Mouse (Mus musculus): Measurements from ENCODE around the gene Serpina3a. TPM values are rescaled to one million over a fixed set of nuclear protein-coding genes. Genes with fewer than 3 reads are reported as not detected.

Gene Serpina3a
- total and polyA plus RNA-seq, 2 experiments from 2014 or later: not detected

DNA sequence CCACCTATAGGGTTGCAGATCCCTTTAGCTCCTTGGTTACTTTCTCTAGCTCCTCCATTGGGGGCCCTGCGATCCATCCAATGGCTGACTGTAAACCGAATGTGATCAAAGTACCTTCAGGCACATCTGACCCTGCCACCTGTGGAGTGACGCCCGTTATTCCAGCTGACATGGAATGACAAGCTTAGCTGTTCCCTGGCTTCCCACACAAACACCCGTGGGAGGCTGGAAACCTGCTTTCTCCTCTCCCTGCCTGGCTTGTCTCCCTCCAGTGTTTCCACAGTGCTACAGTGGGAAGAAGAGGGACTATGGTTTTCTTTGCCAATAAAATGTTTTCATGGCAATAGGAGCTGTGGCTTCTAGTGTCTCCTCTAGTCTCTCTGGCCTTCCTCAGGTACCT, 40.2 kb upstream of the Serpina3a start:
- WGBS: 57% methylated on average over 5 of the region's 5 CpGs
- H3K9ac ChIP-seq (replicated peaks; ENCODE audit: low read length): no peak overlapping the region
- no peaks in the 10 kb centered on the region for H3K4me1 ChIP-seq (ENCODE audit: insufficient read depth, low read length)
- TF ChIP-seq CTCF (IDR thresholded peaks at IDR 0.05; ENCODE audit: low read depth): no peak
- DNase-seq (ENCODE audit: low spot score) (no peak), ATAC-seq (no peak)
- no peak overlapping the region for H3K4me2 ChIP-seq (ENCODE audit: low read depth, low read length)
- H3K36me3 ChIP-seq (ENCODE audit: insufficient read depth, low read length): no peaks in the 10 kb centered on the region
- no peaks in the 10 kb centered on the region for H3K27me3 ChIP-seq (ENCODE audit: insufficient read depth, low read length)
- H3K27ac ChIP-seq: no peak overlapping the region
- no peak overlapping the region for H3K4me3 ChIP-seq (ENCODE audit: low read length)
- H3K9me3 ChIP-seq (ENCODE audit: low read length): no peaks in the 10 kb centered on the region

DNA sequence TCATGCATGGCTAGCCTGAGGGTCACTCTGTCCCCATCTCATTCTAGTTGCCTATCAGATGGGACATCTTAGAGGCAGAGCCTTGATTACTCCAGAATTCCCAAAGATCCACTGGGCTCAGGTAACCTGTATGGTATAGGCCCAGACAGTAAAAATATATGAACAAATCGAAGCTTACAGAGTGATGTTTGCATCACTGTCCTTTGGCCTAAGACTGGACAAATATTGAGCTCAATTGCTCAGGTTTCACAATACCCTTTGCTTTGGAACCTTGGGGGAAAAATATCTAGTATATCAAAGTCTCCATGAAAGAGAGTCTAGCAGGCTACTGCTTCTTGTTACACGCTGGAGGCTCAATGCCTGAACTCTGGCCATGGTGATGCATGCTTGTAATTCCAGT, 22.4 kb upstream of the Serpina3a start:
- TF ChIP-seq CTCF (IDR thresholded peaks at IDR 0.05; ENCODE audit: low read depth): no peak
- Histone ChIP-seq H3K27me3 (ENCODE audit: insufficient read depth, low read length) (no peaks in the 10 kb centered on the region), H3K9ac (replicated peaks; ENCODE audit: low read length) (no peak overlapping the region), H3K4me3 (ENCODE audit: low read length) (no peak overlapping the region), H3K27ac (no peak overlapping the region), H3K4me2 (ENCODE audit: low read depth, low read length) (no peak overlapping the region), H3K36me3 (ENCODE audit: insufficient read depth, low read length) (no peaks in the 10 kb centered on the region), H3K4me1 (ENCODE audit: insufficient read depth, low read length) (no peaks in the 10 kb centered on the region), H3K9me3 (ENCODE audit: low read length) (no peaks in the 10 kb centered on the region)
- no peak for ATAC-seq
- no peak for DNase-seq (ENCODE audit: low spot score)
- 84% methylated on average over 2 of the region's 2 CpGs for WGBS

DNA sequence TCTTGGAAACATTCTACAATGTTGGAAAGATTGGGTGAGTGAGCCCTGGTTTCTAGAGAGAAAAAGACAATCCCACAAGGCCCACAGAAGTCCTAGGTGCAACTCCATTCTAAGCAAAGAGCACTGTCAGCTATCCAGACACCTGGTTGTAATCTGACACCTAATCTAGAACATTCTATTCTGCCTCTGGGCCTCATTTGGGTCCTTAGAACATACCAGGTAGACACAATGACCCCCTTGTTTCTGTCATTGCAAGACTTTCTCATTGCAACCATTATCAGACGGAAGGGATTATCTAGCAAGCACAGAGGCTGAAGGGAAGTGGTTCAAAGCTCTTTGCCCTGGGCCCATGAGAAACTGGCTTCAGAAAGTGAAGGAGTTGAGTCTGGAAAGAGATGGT, 21.2 kb upstream of the Serpina3a start:
- H3K27ac ChIP-seq: no peak overlapping the region
- no peak for TF ChIP-seq CTCF (IDR thresholded peaks at IDR 0.05; ENCODE audit: low read depth)
- H3K4me3 ChIP-seq (ENCODE audit: low read length): no peak overlapping the region
- H3K9ac ChIP-seq (replicated peaks; ENCODE audit: low read length): no peak overlapping the region
- H3K9me3 ChIP-seq (ENCODE audit: low read length): no peaks in the 10 kb centered on the region
- no peak overlapping the region for H3K4me2 ChIP-seq (ENCODE audit: low read depth, low read length)
- ATAC-seq: no peak
- 86% methylated on average over 1 of the region's 1 CpGs for WGBS
- no peaks in the 10 kb centered on the region for H3K36me3 ChIP-seq (ENCODE audit: insufficient read depth, low read length)
- no peak for DNase-seq (ENCODE audit: low spot score)
- H3K27me3 ChIP-seq (ENCODE audit: insufficient read depth, low read length): no peaks in the 10 kb centered on the region
- no peaks in the 10 kb centered on the region for H3K4me1 ChIP-seq (ENCODE audit: insufficient read depth, low read length)

DNA sequence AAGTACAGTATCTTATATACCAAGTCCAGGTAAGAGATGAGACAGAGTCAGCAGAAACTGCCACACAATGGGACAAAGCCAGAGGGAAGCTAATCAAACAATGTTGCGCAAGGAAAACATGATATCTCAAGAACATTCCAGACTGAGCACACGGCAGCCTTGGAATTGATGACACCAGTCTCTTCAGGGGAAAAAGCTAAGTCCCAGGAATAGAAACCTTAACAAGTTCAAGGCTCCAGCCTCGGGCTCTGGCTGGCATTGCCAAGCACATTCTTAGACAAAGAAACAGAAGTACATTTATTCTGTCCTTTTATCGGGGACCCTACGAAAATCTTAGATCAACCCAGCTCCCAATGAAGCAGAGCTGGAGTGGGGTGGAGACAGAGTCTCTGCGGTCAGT, 11.8 kb upstream of the Serpina3a start, which contains the start of gene Serpina5:
Gene Serpina5, plus strand, starts transcription at position 346 of the 400 bp plus-strand sequence.
- TF ChIP-seq CTCF (IDR thresholded peaks at IDR 0.05; ENCODE audit: low read depth): no peak

DNA sequence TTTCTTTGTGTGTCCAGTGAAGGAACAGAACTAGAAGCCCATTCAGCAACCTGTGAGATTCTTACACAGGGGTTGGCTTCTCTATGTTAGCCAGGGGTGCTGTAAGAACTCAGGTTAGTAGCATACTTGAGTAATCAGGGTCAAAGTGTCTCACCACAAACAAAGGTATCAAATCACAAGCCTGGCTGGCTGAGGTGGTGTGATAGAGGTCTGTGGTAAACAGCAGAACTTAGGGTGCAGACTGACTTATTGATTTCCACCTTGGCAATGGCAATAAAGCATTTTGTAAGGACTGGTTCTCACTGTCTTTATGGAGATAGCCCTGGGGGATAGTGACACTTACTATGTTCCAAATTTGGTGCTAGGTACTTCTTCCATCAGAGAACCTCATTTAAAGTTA, 6.7 kb upstream of the Serpina3a start:
- DNase-seq (ENCODE audit: low spot score) (no peak), ATAC-seq (no peak)
- H3K9ac ChIP-seq (replicated peaks; ENCODE audit: low read length): no peak overlapping the region
- no peaks in the 10 kb centered on the region for H3K36me3 ChIP-seq (ENCODE audit: insufficient read depth, low read length)
- no peaks in the 10 kb centered on the region for H3K4me1 ChIP-seq (ENCODE audit: insufficient read depth, low read length)
- H3K9me3 ChIP-seq (ENCODE audit: low read length): no peaks in the 10 kb centered on the region
- no peaks in the 10 kb centered on the region for H3K27me3 ChIP-seq (ENCODE audit: insufficient read depth, low read length)
- no peak overlapping the region for H3K27ac ChIP-seq
- H3K4me2 ChIP-seq (ENCODE audit: low read depth, low read length): no peak overlapping the region
- no peak overlapping the region for H3K4me3 ChIP-seq (ENCODE audit: low read length)
- TF ChIP-seq CTCF (IDR thresholded peaks at IDR 0.05; ENCODE audit: low read depth): no peak

More for the DNA sequence above, 11.8 kb upstream of the Serpina3a start, which contains the start of gene Serpina5:
- Histone ChIP-seq H3K27ac (no peak within 1 kb of the TSS), H3K27me3 (ENCODE audit: insufficient read depth, low read length) (no peaks in the 10 kb centered on the region), H3K9me3 (ENCODE audit: low read length) (no peaks in the 10 kb centered on the region), H3K4me1 (ENCODE audit: insufficient read depth, low read length) (no peaks in the 10 kb centered on the region), H3K4me2 (ENCODE audit: low read depth, low read length) (no peak within 1 kb of the TSS), H3K36me3 (ENCODE audit: insufficient read depth, low read length) (no peaks in the 10 kb centered on the region), H3K4me3 (ENCODE audit: low read length) (no peak within 1 kb of the TSS), H3K9ac (replicated peaks; ENCODE audit: low read length) (no peak within 1 kb of the TSS)
- no peak for DNase-seq (ENCODE audit: low spot score)
- ATAC-seq: no peak
- WGBS: 92% methylated on average over 6 of the region's 6 CpGs

DNA sequence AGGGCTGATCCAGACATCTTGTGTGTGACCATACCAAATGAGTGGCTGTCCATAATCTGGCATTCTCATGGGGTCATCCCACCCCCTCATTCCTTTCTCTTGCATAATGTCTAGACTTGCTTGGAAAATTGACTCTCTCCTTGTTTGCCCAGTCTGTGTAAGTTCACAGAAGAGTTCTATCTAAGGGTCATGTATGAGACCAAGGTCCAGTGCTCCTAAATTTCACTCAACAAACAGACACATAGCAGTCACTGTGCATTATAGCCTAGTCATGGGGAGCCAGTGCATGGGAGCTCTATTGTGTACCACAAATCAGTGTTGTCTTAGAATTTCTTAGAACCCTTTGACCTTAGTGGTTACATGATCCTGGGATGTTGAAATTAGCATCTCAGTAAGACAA, 5.6 kb upstream of the Serpina3a start:
- no peak for TF ChIP-seq CTCF (IDR thresholded peaks at IDR 0.05; ENCODE audit: low read depth)
- Histone ChIP-seq H3K27me3 (ENCODE audit: insufficient read depth, low read length) (no peaks in the 10 kb centered on the region), H3K4me3 (ENCODE audit: low read length) (no peak overlapping the region)

DNA sequence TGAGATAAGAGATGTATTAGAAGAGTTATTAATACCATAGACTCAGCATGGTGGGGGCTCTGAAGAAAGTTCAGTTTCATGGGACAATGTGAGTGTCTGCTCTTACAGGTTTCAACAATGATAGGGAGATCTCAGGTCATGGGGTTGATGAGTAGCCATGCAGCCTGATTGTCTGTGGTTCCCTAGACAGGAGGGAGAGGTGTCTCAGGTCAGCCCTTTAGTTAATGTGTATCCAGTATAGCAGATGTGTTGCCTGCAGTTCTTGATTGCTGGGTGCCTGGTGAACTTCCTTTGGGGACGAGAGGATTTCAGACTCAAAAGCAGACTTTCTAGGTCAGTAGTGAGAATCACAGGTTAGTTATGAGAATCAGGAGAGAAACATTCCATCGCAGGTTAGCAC, 4.0 kb upstream of the Serpina3a start:
- Histone ChIP-seq H3K27ac (no peak overlapping the region), H3K36me3 (ENCODE audit: insufficient read depth, low read length) (no peaks in the 10 kb centered on the region), H3K27me3 (ENCODE audit: insufficient read depth, low read length) (no peaks in the 10 kb centered on the region), H3K9ac (replicated peaks; ENCODE audit: low read length) (no peak overlapping the region), H3K4me3 (ENCODE audit: low read length) (no peak overlapping the region), H3K4me2 (ENCODE audit: low read depth, low read length) (no peak overlapping the region), H3K4me1 (ENCODE audit: insufficient read depth, low read length) (no peaks in the 10 kb centered on the region), H3K9me3 (ENCODE audit: low read length) (no peaks in the 10 kb centered on the region)
- no peak for ATAC-seq
- DNase-seq (ENCODE audit: low spot score): no peak
- WGBS: 89% methylated on average over 2 of the region's 2 CpGs
- TF ChIP-seq CTCF (IDR thresholded peaks at IDR 0.05; ENCODE audit: low read depth): no peak

More for the DNA sequence above, 5.6 kb upstream of the Serpina3a start:
- no peak overlapping the region for H3K4me2 ChIP-seq (ENCODE audit: low read depth, low read length)
- H3K36me3 ChIP-seq (ENCODE audit: insufficient read depth, low read length): no peaks in the 10 kb centered on the region
- no peak for DNase-seq (ENCODE audit: low spot score)
- no peak for ATAC-seq
- H3K9ac ChIP-seq (replicated peaks; ENCODE audit: low read length): no peak overlapping the region
- H3K4me1 ChIP-seq (ENCODE audit: insufficient read depth, low read length): no peaks in the 10 kb centered on the region
- H3K27ac ChIP-seq: no peak overlapping the region
- H3K9me3 ChIP-seq (ENCODE audit: low read length): no peaks in the 10 kb centered on the region
